Mouse (Mus musculus) testis, adult 2 months (tissue): ENCODE data around the gene Fam151a. TPM values are rescaled to one million over a fixed set of nuclear protein-coding genes. Genes with fewer than 3 reads are reported as not detected.
"Not testable (repeated sequence)": the region's sequence is repeated elsewhere in the genome, so short reads cannot be mapped to it uniquely, and the experiment has no call there.

ENCODE experiments used
- H3K27ac ChIP-seq: fragments of 200-500 bp; 2 replicates; pipeline ENCODE4 v1.5.1; 2012; ENCODE audit warnings: low read depth, low read length; ENCODE audit not compliant: control insufficient read depth, insufficient read depth
- H3K27me3 ChIP-seq: fragments of 200-500 bp; 2 replicates; pipeline ENCODE4 v1.6.1; 2012; ENCODE audit warnings: mild to moderate bottlenecking, low read length, moderate library complexity; ENCODE audit not compliant: control insufficient read depth, insufficient read depth
- H3K36me3 ChIP-seq: fragments of 200-500 bp; 2 replicates; pipeline ENCODE4 v1.6.1; 2012; ENCODE audit warnings: mild to moderate bottlenecking, low read length; ENCODE audit not compliant: control insufficient read depth, insufficient read depth
- H3K4me1 ChIP-seq: fragments of 200-500 bp; 2 replicates; pipeline ENCODE4 v1.6.1; 2012; ENCODE audit warnings: low read length; ENCODE audit not compliant: control insufficient read depth, insufficient read depth
- H3K4me3 ChIP-seq: fragments of 200-500 bp; 2 replicates; pipeline ENCODE4 v1.5.1; 2012; ENCODE audit warnings: low read depth, mild to moderate bottlenecking, low read length, moderate library complexity, mixed read lengths; ENCODE audit not compliant: control insufficient read depth
- CTCF ChIP-seq: fragments of 200-500 bp; IDR thresholded peaks from 2 replicates; pipeline ENCODE4 v1.5.1; 2012; ENCODE audit warnings: low read depth, mild to moderate bottlenecking, inconsistent platforms, low read length, moderate library complexity; ENCODE audit not compliant: control insufficient read depth, insufficient read depth, insufficient replicate concordance
- POLR2A ChIP-seq: fragments of 200-500 bp; IDR thresholded peaks from 2 replicates; pipeline ENCODE4 v1.6.1; 2012; ENCODE audit warnings: low read depth, mild to moderate bottlenecking, inconsistent platforms, low read length, moderate library complexity; ENCODE audit not compliant: control insufficient read depth
- polyA plus RNA-seq: library from polyadenylated mRNA; depleted of rRNA; stranded (reverse); fragments of >200 nt; gene quantifications from 2 replicates; pipeline ENCODE4 v1.2.3, GENCODE M21; 2012

Fam151a gene
- polyA plus RNA-seq, 1 experiment, result 1.0 TPM

DNA sequence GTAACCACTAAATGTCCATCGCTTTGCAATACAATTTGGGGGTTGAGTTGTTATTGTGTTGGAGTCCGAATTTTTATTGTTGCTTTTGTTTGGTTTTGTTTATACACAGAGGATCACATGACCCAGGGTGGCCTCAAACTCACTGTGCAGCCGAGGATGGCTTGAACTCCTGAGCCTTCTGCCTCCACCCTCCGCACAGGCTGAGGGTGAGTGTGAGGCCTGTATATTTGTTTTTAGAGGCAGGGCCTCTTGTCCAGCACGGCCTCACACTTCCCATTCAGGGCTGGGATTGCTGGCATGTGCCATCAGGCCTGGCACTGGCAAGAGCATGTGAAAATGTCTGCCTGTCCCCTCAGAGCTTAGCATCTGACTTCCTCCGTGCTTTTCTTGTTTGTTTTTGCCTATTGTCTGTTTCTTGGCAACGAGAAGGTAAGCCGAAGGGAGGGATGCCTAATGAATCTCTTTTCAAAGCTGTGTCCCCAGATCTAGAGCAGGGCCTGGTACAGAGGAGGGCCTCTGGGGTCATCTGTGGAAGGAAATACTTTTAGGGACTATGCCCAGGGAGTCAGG lies 28.5 kb upstream of the Fam151a start:
- TF ChIP-seq POLR2A (no peak), CTCF (no peak)
- no peaks in the 10 kb centered on the region for H3K27me3 ChIP-seq
- H3K4me3 ChIP-seq, result no peak overlapping the region
- H3K27ac ChIP-seq, result no peak overlapping the region
- H3K36me3 ChIP-seq, result no peaks in the 10 kb centered on the region
- H3K4me1 ChIP-seq, result peaks cover 2% of the 10 kb centered on the region

- no peak overlapping the region for H3K27ac ChIP-seq
- H3K36me3 ChIP-seq, result no peaks in the 10 kb centered on the region
- H3K27me3 ChIP-seq, result no peaks in the 10 kb centered on the region
- H3K4me1 ChIP-seq, result peaks cover 2% of the 10 kb centered on the region
- no peak overlapping the region for H3K4me3 ChIP-seq
- TF ChIP-seq POLR2A (no peak), CTCF (no peak)
Observed at GRCm38 (mm10) chr4:106707957-106708356, 25.7 kb upstream of the Fam151a start.

DNA sequence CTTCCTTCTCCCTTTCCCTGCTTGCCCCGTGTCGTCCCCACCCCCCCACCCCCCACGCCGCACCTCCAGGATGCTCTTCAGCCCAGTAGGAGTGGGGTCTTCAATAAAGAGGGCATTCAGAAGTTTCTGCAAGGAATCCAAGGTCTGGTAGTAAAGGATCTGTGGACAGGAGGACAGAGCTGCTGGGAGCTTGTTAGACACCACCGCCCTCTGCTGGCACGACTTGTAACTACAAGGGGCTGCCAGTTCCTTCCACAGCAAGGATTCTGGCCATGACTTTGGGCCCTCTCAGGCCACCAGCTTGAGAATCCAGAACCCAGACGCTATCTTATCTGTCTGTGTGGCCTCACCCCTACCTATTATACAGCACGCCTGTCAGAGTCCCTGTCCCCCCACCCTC lies 25.3 kb upstream of the Fam151a start:
- Histone ChIP-seq H3K27ac (no peak overlapping the region), H3K4me3 (no peak overlapping the region)
- TF ChIP-seq POLR2A (no peak), CTCF (peak; percentile 96)

GRCm38 (mm10) chr4:106713622-106714021 lies 20.1 kb upstream of the Fam151a start:
- Histone ChIP-seq H3K4me1 (no peaks in the 10 kb centered on the region), H3K4me3 (no peak overlapping the region), H3K27ac (no peak overlapping the region), H3K27me3 (no peaks in the 10 kb centered on the region), H3K36me3 (no peaks in the 10 kb centered on the region)
- TF ChIP-seq CTCF (no peak), POLR2A (no peak)

More for the DNA sequence above, 25.3 kb upstream of the Fam151a start:
- Histone ChIP-seq H3K36me3 (no peaks in the 10 kb centered on the region), H3K27me3 (no peaks in the 10 kb centered on the region), H3K4me1 (peaks cover 2% of the 10 kb centered on the region)

DNA sequence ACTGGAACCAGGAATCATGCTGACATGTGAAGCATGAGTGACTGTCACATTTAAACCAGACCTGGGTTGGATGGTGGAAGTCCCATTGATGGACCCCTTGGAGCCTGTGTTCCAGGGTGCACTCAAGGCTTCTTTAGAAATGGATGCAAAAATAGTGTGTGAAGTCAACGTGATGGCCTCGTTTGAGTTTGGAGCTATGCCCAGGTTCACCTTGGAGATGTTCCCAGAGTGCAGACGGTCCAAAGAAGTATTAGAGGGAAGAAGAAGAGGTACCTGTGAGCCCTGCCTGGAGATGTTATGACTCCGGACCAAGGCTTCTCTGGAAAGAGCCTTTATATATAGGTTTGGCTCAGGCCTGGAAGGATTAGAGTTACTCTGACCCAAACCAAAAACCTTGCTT lies 13.1 kb upstream of the Fam151a start:
- Histone ChIP-seq H3K36me3 (no peaks in the 10 kb centered on the region), H3K27me3 (no peaks in the 10 kb centered on the region), H3K4me1 (no peaks in the 10 kb centered on the region), H3K27ac (no peak overlapping the region), H3K4me3 (no peak overlapping the region)
- TF ChIP-seq POLR2A, result no peak
- no peak for TF ChIP-seq CTCF

- H3K27me3 ChIP-seq, result no peaks in the 10 kb centered on the region
- H3K36me3 ChIP-seq, result no peaks in the 10 kb centered on the region
- no peak within 1 kb of the TSS for H3K4me3 ChIP-seq
- H3K4me1 ChIP-seq, result no peaks in the 10 kb centered on the region
- no peak for TF ChIP-seq POLR2A
- TF ChIP-seq CTCF, result no peak
- H3K27ac ChIP-seq, result no peak within 1 kb of the TSS
Observed at GRCm38 (mm10) chr4:106730814-106731213, 2.9 kb upstream of the Fam151a start, which contains the start of gene Mroh7. Gene Mroh7 (minus strand): TSS chr4:106730925.

DNA sequence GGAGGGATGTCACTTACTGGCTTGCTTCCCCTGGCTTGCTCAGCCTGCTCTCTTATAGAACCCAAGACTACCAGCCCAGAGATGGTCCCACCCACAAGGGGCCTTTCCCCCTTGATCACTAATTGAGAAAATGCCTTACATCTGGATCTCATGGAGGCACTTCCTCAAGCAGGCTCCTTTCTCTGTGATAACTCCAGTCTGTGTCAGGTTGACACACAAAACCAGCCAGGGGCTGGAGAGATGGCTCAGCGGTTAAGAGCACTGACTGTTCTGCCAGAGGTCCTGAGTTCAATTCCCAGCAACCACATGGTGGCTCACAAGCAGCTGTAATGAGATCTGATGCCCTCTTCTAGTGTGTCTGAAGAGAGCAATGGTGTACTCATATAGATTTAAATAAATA lies 3.2 kb downstream of the Fam151a start:
- not testable (repeated sequence) for H3K4me1 ChIP-seq

GRCm38 (mm10) chr4:106737904-106738303 lies 4.2 kb downstream of the Fam151a start:
- TF ChIP-seq CTCF, result no peak
- TF ChIP-seq POLR2A, result no peak
- Histone ChIP-seq H3K4me1 (no peaks in the 10 kb centered on the region), H3K36me3 (no peaks in the 10 kb centered on the region), H3K4me3 (no peak overlapping the region), H3K27ac (no peak overlapping the region), H3K27me3 (no peaks in the 10 kb centered on the region)

More for the DNA sequence above, 3.2 kb downstream of the Fam151a start:
- not testable (repeated sequence) for H3K36me3 ChIP-seq, H3K4me3 ChIP-seq, H3K27ac ChIP-seq, H3K27me3 ChIP-seq
